Mouse (Mus musculus) brown adipose tissue, adult 24 weeks (tissue): ENCODE measurements around the gene Tmem150c. TPM values are rescaled to one million over a fixed set of nuclear protein-coding genes. Genes with fewer than 3 reads are reported as not detected.

Experiments
- H3K27ac ChIP-seq: fragments of 200-500 bp; replicated peaks from 2 replicates; pipeline ENCODE4 v1.5.1; 2012; ENCODE audit warnings: low read depth, mild to moderate bottlenecking, low read length
- H3K4me1 ChIP-seq: fragments of 200-500 bp; 2 replicates; pipeline ENCODE4 v1.6.1; 2012; ENCODE audit warnings: low read length, mixed read lengths; ENCODE audit not compliant: control insufficient read depth, insufficient read depth, insufficient read length
- H3K4me3 ChIP-seq: fragments of 200-500 bp; 2 replicates; pipeline ENCODE4 v1.5.1; 2012; ENCODE audit warnings: low read depth, mild to moderate bottlenecking, low read length, moderate library complexity; ENCODE audit not compliant: insufficient read depth
- polyA plus RNA-seq: library from polyadenylated mRNA; stranded (reverse); fragments of >200 nt; gene quantifications from 2 replicates; pipeline ENCODE4 v1.2.4, GENCODE M21; 2012; ENCODE audit not compliant: missing spikeins, insufficient read depth, insufficient read length

The Tmem150c gene
- polyA plus RNA-seq, 1 experiment: not detected

GRCm38 (mm10) chr5:100144836-100145235 lies 14.8 kb downstream of the Tmem150c start:
- Histone ChIP-seq H3K27ac (no peak overlapping the region), H3K4me3 (no peak overlapping the region), H3K4me1 (no peaks in the 10 kb centered on the region)

- Histone ChIP-seq H3K4me3 (no peak overlapping the region), H3K4me1 (no peaks in the 10 kb centered on the region), H3K27ac (no peak overlapping the region)
These were observed 32.3 kb downstream of the Tmem150c start for GRCm38 (mm10) chr5:100127283-100127682.

GRCm38 (mm10) chr5:100125409-100126123 lies 34.0 kb downstream of the Tmem150c start:
- H3K4me3 ChIP-seq: no peak overlapping the region
- no peaks in the 10 kb centered on the region for H3K4me1 ChIP-seq
- H3K27ac ChIP-seq: no peak overlapping the region

GRCm38 (mm10) chr5:100124530-100124929 lies 35.1 kb downstream of the Tmem150c start:
- Histone ChIP-seq H3K4me1 (no peaks in the 10 kb centered on the region), H3K27ac (no peak overlapping the region), H3K4me3 (no peak overlapping the region)

- H3K27ac ChIP-seq: no peak overlapping the region
- H3K4me3 ChIP-seq: no peak overlapping the region
- no peaks in the 10 kb centered on the region for H3K4me1 ChIP-seq
These were observed 36.3 kb downstream of the Tmem150c start for GRCm38 (mm10) chr5:100123283-100123682.

- H3K27ac ChIP-seq: no peak overlapping the region
- no peaks in the 10 kb centered on the region for H3K4me1 ChIP-seq
- H3K4me3 ChIP-seq: no peak overlapping the region
These were observed 38.4 kb downstream of the Tmem150c start for GRCm38 (mm10) chr5:100121170-100121569.

- H3K27ac ChIP-seq: no peak overlapping the region
- H3K4me1 ChIP-seq: no peaks in the 10 kb centered on the region
- no peak overlapping the region for H3K4me3 ChIP-seq
These were observed 38.9 kb downstream of the Tmem150c start for GRCm38 (mm10) chr5:100120711-100121141.

- Histone ChIP-seq H3K4me3 (no peak overlapping the region), H3K4me1 (no peaks in the 10 kb centered on the region), H3K27ac (no peak overlapping the region)
These were observed 40.3 kb downstream of the Tmem150c start for GRCm38 (mm10) chr5:100119331-100119730.

GRCm38 (mm10) chr5:100113403-100113802 lies 46.2 kb downstream of the Tmem150c start:
- Histone ChIP-seq H3K4me1 (no peaks in the 10 kb centered on the region), H3K27ac (no peak overlapping the region), H3K4me3 (no peak overlapping the region)

- Histone ChIP-seq H3K4me1 (no peaks in the 10 kb centered on the region), H3K4me3 (no peak overlapping the region), H3K27ac (no peak overlapping the region)
These were observed 49.0 kb downstream of the Tmem150c start for GRCm38 (mm10) chr5:100110581-100110980.

GRCm38 (mm10) chr5:100109543-100110282 lies 49.9 kb downstream of the Tmem150c start:
- H3K4me1 ChIP-seq: no peaks in the 10 kb centered on the region
- no peak overlapping the region for H3K4me3 ChIP-seq
- H3K27ac ChIP-seq: no peak overlapping the region

GRCm38 (mm10) chr5:100108866-100109265 lies 50.7 kb downstream of the Tmem150c start:
- H3K4me3 ChIP-seq: no peak overlapping the region
- H3K27ac ChIP-seq: no peak overlapping the region
- H3K4me1 ChIP-seq: no peaks in the 10 kb centered on the region

GRCm38 (mm10) chr5:100102395-100102794 lies 57.2 kb downstream of the Tmem150c start:
- Histone ChIP-seq H3K4me1 (no peaks in the 10 kb centered on the region), H3K27ac (no peak overlapping the region), H3K4me3 (no peak overlapping the region)

GRCm38 (mm10) chr5:100097967-100098366 lies 61.6 kb downstream of the Tmem150c start:
- Histone ChIP-seq H3K4me3 (no peak overlapping the region), H3K4me1 (no peaks in the 10 kb centered on the region), H3K27ac (no peak overlapping the region)

GRCm38 (mm10) chr5:100096955-100097354 lies 62.7 kb downstream of the Tmem150c start:
- Histone ChIP-seq H3K27ac (no peak overlapping the region), H3K4me1 (no peaks in the 10 kb centered on the region), H3K4me3 (no peak overlapping the region)

GRCm38 (mm10) chr5:100091602-100092001 lies 68.0 kb downstream of the Tmem150c start:
- Histone ChIP-seq H3K27ac (no peak overlapping the region), H3K4me3 (no peak overlapping the region), H3K4me1 (no peaks in the 10 kb centered on the region)
